Mouse (Mus musculus) heart, adult 8-10 months (tissue): ENCODE results near the gene Sh3d19. TPM values are rescaled to one million over a fixed set of nuclear protein-coding genes. Genes with fewer than 3 reads are reported as not detected.

ENCODE experiments used
- DNase-seq: peaks from one replicate; pipeline ENCODE4 v3.0.0; 2022; ENCODE audit warnings: low spot score
- total RNA-seq, 4 experiments: library from RNA; stranded (reverse); gene quantifications; 2 replicates each; pipeline ENCODE4 v1.2.4; 2022

The Sh3d19 gene
- total RNA-seq, 4 experiments from 2014 or later, result 17.8 to 23.5 (median 20.5) TPM

GRCm38 (mm10) chr3:86135886-86136563 is 165.1 kb downstream of the Sh3d19 start:
- no peak for DNase-seq

GRCm38 (mm10) chr3:86136936-86137574 is 166.1 kb downstream of the Sh3d19 start:
- DNase-seq, result no peak

GRCm38 (mm10) chr3:86139660-86140059 is 168.8 kb downstream of the Sh3d19 start:
- DNase-seq, result no peak

- no peak for DNase-seq
These were observed 170.5 kb downstream of the Sh3d19 start for GRCm38 (mm10) chr3:86141366-86141765.

- no peak for DNase-seq
These were observed 171.0 kb downstream of the Sh3d19 start for GRCm38 (mm10) chr3:86141886-86142262.

- DNase-seq, result peak; percentile 98
These were observed 171.5 kb downstream of the Sh3d19 start, which contains the start of gene Rps3a1 for GRCm38 (mm10) chr3:86142263-86142933. TSS of gene Rps3a1 (minus strand) at chr3:86142702.

- no peak for DNase-seq
These were observed 172.0 kb downstream of the Sh3d19 start for GRCm38 (mm10) chr3:86142934-86143317.

GRCm38 (mm10) chr3:86143343-86143742 is 172.4 kb downstream of the Sh3d19 start:
- no peak for DNase-seq

GRCm38 (mm10) chr3:86149063-86149462 is 178.2 kb downstream of the Sh3d19 start:
- no peak for DNase-seq

GRCm38 (mm10) chr3:86149521-86149920 is 178.6 kb downstream of the Sh3d19 start:
- DNase-seq, result no peak

GRCm38 (mm10) chr3:86168841-86169425 is 198.0 kb downstream of the Sh3d19 start:
- DNase-seq, result no peak

- DNase-seq, result no peak
These were observed 208.8 kb downstream of the Sh3d19 start for GRCm38 (mm10) chr3:86179714-86180113.

Other genes with a start within 250 kb of the Sh3d19 start
- 10 to 100 TPM; 54.1 to 61.6 (median 58.5) TPM for gene Fam160a1, start 153.8 kb upstream of the Sh3d19 start, total RNA-seq
- gene Glt28d2, start 83.6 kb upstream of the Sh3d19 start, total RNA-seq, result 1 to 10 TPM; 4.4 to 7.7 (median 5.2) TPM
- gene Gm37240, start 83.6 kb upstream of the Sh3d19 start, total RNA-seq, result 10 to 100 TPM; 36.8 to 49.5 (median 39.2) TPM
- gene Prss48, start 31.4 kb downstream of the Sh3d19 start, total RNA-seq, result not detected
- gene Rps3a1, start 171.6 kb downstream of the Sh3d19 start, total RNA-seq, result 100 to 1,000 TPM; 449 to 536 (median 497) TPM